Mouse (Mus musculus) kidney, embryonic 15.5 days (tissue): Measurements from ENCODE around the gene Mmp20. TPM values are rescaled to one million over a fixed set of nuclear protein-coding genes. Genes with fewer than 3 reads are reported as not detected.
A peak's percentile ranks its signal among the peaks of the same experiment; 100 is the strongest.

Source experiments
- ATAC-seq: fragments of 200-750 bp; cut with Nextera tagmentation; replicated peaks from 2 replicates; pipeline ENCODE4 v1.8.0; 2017; ENCODE audit warnings: moderate TSS enrichment; ENCODE audit not compliant: low FRiP score
- H3K27ac ChIP-seq: fragments of 300-500 bp; sonication (generic); 2 replicates; pipeline ENCODE4 v1.5.1; 2015; ENCODE audit warnings: mild to moderate bottlenecking, inconsistent platforms
- H3K27me3 ChIP-seq: fragments of 300-500 bp; sonication (generic); 2 replicates; pipeline ENCODE4 v1.6.1; 2015; ENCODE audit warnings: inconsistent platforms
- H3K36me3 ChIP-seq: fragments of 300-500 bp; sonication (generic); 2 replicates; pipeline ENCODE4 v1.6.1; 2015; ENCODE audit warnings: inconsistent platforms
- H3K4me1 ChIP-seq: fragments of 300-500 bp; sonication (generic); 2 replicates; pipeline ENCODE4 v1.6.1; 2015; ENCODE audit warnings: inconsistent platforms
- H3K4me2 ChIP-seq: fragments of 300-500 bp; sonication (generic); 2 replicates; pipeline ENCODE4 v1.6.1; 2015; ENCODE audit warnings: moderate library complexity, mild to moderate bottlenecking, inconsistent platforms
- H3K4me3 ChIP-seq: fragments of 300-500 bp; sonication (generic); replicated peaks from 2 replicates; pipeline ENCODE4 v1.5.1; 2015; ENCODE audit warnings: mild to moderate bottlenecking, inconsistent platforms
- H3K9ac ChIP-seq: fragments of 300-500 bp; sonication (generic); 2 replicates; pipeline ENCODE4 v1.6.1; 2015; ENCODE audit warnings: mild to moderate bottlenecking, inconsistent platforms
- H3K9me3 ChIP-seq: fragments of 300-500 bp; sonication (generic); replicated peaks from 2 replicates; pipeline ENCODE4 v1.6.1; 2016; ENCODE audit warnings: inconsistent platforms
- WGBS: fragments of 180-500 bp; shearing (Covaris S2); methylation state at CpG from one replicate; pipeline ENCODE4 v1.1.7; 2015; ENCODE audit warnings: mixed read lengths; 5-methylcytosine and 5-hydroxymethylcytosine counted together
- polyA plus RNA-seq: library from polyadenylated mRNA; unstranded; fragments of >200 nt; fragmentation: Nextera tagmentation; extraction: Ambion mirVana; gene quantifications from 2 replicates; pipeline ENCODE4 v1.2.1, GENCODE M21; 2015

Mmp20 gene
- polyA plus RNA-seq = not detected in 2 replicates

GRCm38 (mm10) chr9:7627931-7628330 lies at the start of gene Mmp20:
Gene Mmp20, plus strand, starts transcription at chr9:7628231.
- Histone ChIP-seq H3K4me2 (no peak within 1 kb of the TSS), H3K4me1 (no peaks in the 10 kb centered on the region), H3K9ac (no peak within 1 kb of the TSS), H3K4me3 (no peak within 1 kb of the TSS), H3K9me3 (no peaks in the 10 kb centered on the region), H3K27me3 (no peaks in the 10 kb centered on the region), H3K36me3 (no peaks in the 10 kb centered on the region), H3K27ac (no peak within 1 kb of the TSS)
- no peak for ATAC-seq

- Histone ChIP-seq H3K27ac (no peak overlapping the region), H3K4me3 (no peak overlapping the region), H3K4me1 (0 out of 2 replicates have a peak, but pooled peaks cover 2% of the 10 kb centered on the region), H3K27me3 (no peaks in the 10 kb centered on the region), H3K4me2 (no peak overlapping the region), H3K9ac (no peak overlapping the region), H3K36me3 (no peaks in the 10 kb centered on the region), H3K9me3 (no peaks in the 10 kb centered on the region)
- 75% methylated on average over 8 of the region's 8 CpGs for WGBS
- no peak for ATAC-seq
These were observed 38.0 kb upstream of the Mmp20 start for GRCm38 (mm10) chr9:7590063-7590462.

- Histone ChIP-seq H3K9ac (no peak overlapping the region), H3K4me2 (no peak overlapping the region), H3K27ac (no peak overlapping the region), H3K36me3 (no peaks in the 10 kb centered on the region), H3K27me3 (no peaks in the 10 kb centered on the region), H3K4me1 (0 out of 2 replicates have a peak, but pooled peaks cover 2% of the 10 kb centered on the region), H3K9me3 (no peaks in the 10 kb centered on the region), H3K4me3 (no peak overlapping the region)
- no peak for ATAC-seq
- WGBS = 94% methylated on average over 3 of the region's 3 CpGs
These were observed 34.7 kb upstream of the Mmp20 start for GRCm38 (mm10) chr9:7593272-7593812.

GRCm38 (mm10) chr9:7594816-7595540 lies 33.1 kb upstream of the Mmp20 start:
- WGBS = 6% methylated on average over 6 of the region's 6 CpGs
- peak; percentile 99 for ATAC-seq
- Histone ChIP-seq H3K4me3 (peak overlapping the region; percentile 43), H3K9me3 (no peaks in the 10 kb centered on the region), H3K27me3 (no peaks in the 10 kb centered on the region), H3K4me2 (peak overlapping the region; percentile 58), H3K9ac (no peak overlapping the region), H3K4me1 (0 out of 2 replicates have a peak, but pooled peaks cover 2% of the 10 kb centered on the region), H3K36me3 (no peaks in the 10 kb centered on the region), H3K27ac (no peak overlapping the region)

GRCm38 (mm10) chr9:7602982-7603742 lies 24.9 kb upstream of the Mmp20 start:
- H3K4me1 ChIP-seq = no peaks in the 10 kb centered on the region
- 3% methylated on average over 3 of the region's 3 CpGs for WGBS
- H3K36me3 ChIP-seq = no peaks in the 10 kb centered on the region
- H3K9me3 ChIP-seq = no peaks in the 10 kb centered on the region
- ATAC-seq = peak; percentile 40
- H3K4me3 ChIP-seq = no peak overlapping the region
- H3K27me3 ChIP-seq = no peaks in the 10 kb centered on the region
- H3K4me2 ChIP-seq = no peak overlapping the region
- H3K9ac ChIP-seq = no peak overlapping the region
- H3K27ac ChIP-seq = no peak overlapping the region

GRCm38 (mm10) chr9:7604005-7604404 lies 24.0 kb upstream of the Mmp20 start:
- Histone ChIP-seq H3K4me1 (no peaks in the 10 kb centered on the region), H3K27ac (no peak overlapping the region), H3K9ac (no peak overlapping the region), H3K36me3 (no peaks in the 10 kb centered on the region), H3K9me3 (no peaks in the 10 kb centered on the region), H3K4me3 (no peak overlapping the region), H3K4me2 (no peak overlapping the region), H3K27me3 (no peaks in the 10 kb centered on the region)
- WGBS = 66% methylated on average over 6 of the region's 6 CpGs
- no peak for ATAC-seq

- no peak overlapping the region for H3K27ac ChIP-seq
- ATAC-seq = no peak
- no peaks in the 10 kb centered on the region for H3K36me3 ChIP-seq
- H3K4me1 ChIP-seq = no peaks in the 10 kb centered on the region
- 88% methylated on average over 12 of the region's 12 CpGs for WGBS
- peaks cover 4% of the 10 kb centered on the region for H3K9me3 ChIP-seq
- no peak overlapping the region for H3K9ac ChIP-seq
- H3K27me3 ChIP-seq = no peaks in the 10 kb centered on the region
- H3K4me3 ChIP-seq = no peak overlapping the region
- H3K4me2 ChIP-seq = no peak overlapping the region
These were observed 22.4 kb upstream of the Mmp20 start for GRCm38 (mm10) chr9:7605638-7606037.

GRCm38 (mm10) chr9:7622582-7622981 lies 5.4 kb upstream of the Mmp20 start:
- no peak for ATAC-seq
- Histone ChIP-seq H3K9ac (no peak overlapping the region), H3K9me3 (no peaks in the 10 kb centered on the region), H3K36me3 (no peaks in the 10 kb centered on the region), H3K27ac (no peak overlapping the region), H3K27me3 (no peaks in the 10 kb centered on the region), H3K4me2 (no peak overlapping the region), H3K4me3 (no peak overlapping the region), H3K4me1 (no peaks in the 10 kb centered on the region)
- WGBS = 65% methylated on average over 3 of the region's 3 CpGs

GRCm38 (mm10) chr9:7633936-7634335 lies 5.9 kb downstream of the Mmp20 start:
- Histone ChIP-seq H3K4me2 (no peak overlapping the region), H3K4me3 (no peak overlapping the region), H3K36me3 (no peaks in the 10 kb centered on the region), H3K4me1 (no peaks in the 10 kb centered on the region), H3K9ac (no peak overlapping the region), H3K27me3 (no peaks in the 10 kb centered on the region), H3K9me3 (no peaks in the 10 kb centered on the region), H3K27ac (no peak overlapping the region)
- 14% methylated on average over 5 of the region's 5 CpGs for WGBS
- ATAC-seq = no peak

GRCm38 (mm10) chr9:7647901-7648300 lies 19.9 kb downstream of the Mmp20 start:
- H3K9me3 ChIP-seq = no peaks in the 10 kb centered on the region
- H3K4me1 ChIP-seq = no peaks in the 10 kb centered on the region
- no peak for ATAC-seq
- H3K9ac ChIP-seq = no peak overlapping the region
- no peaks in the 10 kb centered on the region for H3K36me3 ChIP-seq
- no peak overlapping the region for H3K27ac ChIP-seq
- no peak overlapping the region for H3K4me2 ChIP-seq
- H3K27me3 ChIP-seq = no peaks in the 10 kb centered on the region
- H3K4me3 ChIP-seq = no peak overlapping the region
- WGBS = 85% methylated on average over 3 of the region's 3 CpGs

- no peak overlapping the region for H3K4me3 ChIP-seq
- no peaks in the 10 kb centered on the region for H3K27me3 ChIP-seq
- ATAC-seq = 0 out of 2 replicates have a peak, but pooled peaks have one; percentile 36
- H3K27ac ChIP-seq = no peak overlapping the region
- H3K36me3 ChIP-seq = no peaks in the 10 kb centered on the region
- no peaks in the 10 kb centered on the region for H3K9me3 ChIP-seq
- H3K4me2 ChIP-seq = no peak overlapping the region
- no peak overlapping the region for H3K9ac ChIP-seq
- no peaks in the 10 kb centered on the region for H3K4me1 ChIP-seq
- 79% methylated on average over 5 of the region's 5 CpGs for WGBS
These were observed 22.6 kb downstream of the Mmp20 start for GRCm38 (mm10) chr9:7650397-7651180.
